Mouse (Mus musculus) liver, embryonic 14.5 days (tissue): Measurements from ENCODE around the gene Trio. TPM values are rescaled to one million over a fixed set of nuclear protein-coding genes. Genes with fewer than 3 reads are reported as not detected.

Experiments used
- ATAC-seq: fragments of 200-750 bp; cut with Nextera tagmentation; 2 replicates; pipeline ENCODE4 v1.8.0; 2017; ENCODE audit warnings: moderate number of reproducible peaks, mild to moderate bottlenecking, moderate library complexity; ENCODE audit not compliant: insufficient read depth
- DNase-seq, 3 experiments: peaks; one replicate each; pipeline ENCODE4 v3.0.0-alpha.2; 2012 to 2013; ENCODE audit warnings: low read depth in 3 of 3, low spot score in 3 of 3
- H3K27ac ChIP-seq: fragments of 300-500 bp; sonication (generic); 2 replicates; pipeline ENCODE4 v1.5.1; 2014; ENCODE audit warnings: moderate library complexity, mild to moderate bottlenecking, control low read depth, inconsistent platforms
- H3K27me3 ChIP-seq: fragments of 300-500 bp; sonication (generic); 2 replicates; pipeline ENCODE4 v1.6.1; 2014; ENCODE audit warnings: mild to moderate bottlenecking, low read length, moderate library complexity; ENCODE audit not compliant: control insufficient read depth, insufficient read depth
- H3K36me3 ChIP-seq: fragments of 300-500 bp; sonication (generic); replicated peaks from 2 replicates; pipeline ENCODE4 v1.6.1; 2014; ENCODE audit warnings: low read depth; ENCODE audit not compliant: control insufficient read depth, insufficient read depth
- H3K4me1 ChIP-seq, 2 experiments: fragments of 200-500 bp in 1 of 2; fragments of 300-500 bp in 1 of 2; sonication (generic) in 1 of 2; replicated peaks; 2 replicates each; pipeline ENCODE4 v1.6.1; 2012 to 2014; ENCODE audit warnings: antibody characterized with exemption in 1 of 2, inconsistent platforms in 1 of 2, low read length in 1 of 2; ENCODE audit not compliant: control insufficient read depth in 2 of 2, insufficient read depth in 2 of 2
- H3K4me2 ChIP-seq: fragments of 300-500 bp; sonication (generic); 2 replicates; pipeline ENCODE4 v1.6.1; 2014; ENCODE audit warnings: low read depth, mild to moderate bottlenecking, control low read depth, moderate library complexity
- H3K4me3 ChIP-seq, 2 experiments: fragments of 200-500 bp in 1 of 2; fragments of 300-500 bp in 1 of 2; sonication (generic) in 1 of 2; 2 replicates each; pipeline ENCODE4 v1.5.1; 2012 to 2014; ENCODE audit warnings: low read depth in 2 of 2, low read length in 2 of 2, mild to moderate bottlenecking in 2 of 2, control low read depth in 1 of 2, inconsistent platforms in 1 of 2, moderate library complexity in 1 of 2; ENCODE audit not compliant: insufficient read depth in 1 of 2
- H3K9ac ChIP-seq: fragments of 300-500 bp; sonication (generic); replicated peaks from 2 replicates; pipeline ENCODE4 v1.6.1; 2014; ENCODE audit warnings: mild to moderate bottlenecking, control low read depth, moderate library complexity
- H3K9me3 ChIP-seq: fragments of 300-500 bp; sonication (generic); 2 replicates; pipeline ENCODE4 v1.6.1; 2016; ENCODE audit warnings: low read length, mixed read lengths; ENCODE audit not compliant: control insufficient read depth
- CTCF ChIP-seq: IDR thresholded peaks from 2 replicates; pipeline ENCODE4 v1.5.1; 2016; ENCODE audit warnings: antibody characterized with exemption, low read depth, control low read depth
- EP300 ChIP-seq: IDR thresholded peaks from 2 replicates; pipeline ENCODE4 v1.6.1; 2016; ENCODE audit warnings: antibody characterized with exemption, low read depth
- WGBS: fragments of 180-500 bp; shearing (Covaris S2); extraction: QIAGEN DNeasy Blood & Tissue Kit; methylation state at CpG from one replicate; pipeline ENCODE4 v1.1.7; 2014; ENCODE audit not compliant: insufficient replicate concordance; 5-methylcytosine and 5-hydroxymethylcytosine counted together
- polyA plus RNA-seq, 2 experiments: library from polyadenylated mRNA; depleted of rRNA in 1 of 2; stranded (reverse) in 1 of 2; unstranded in 1 of 2; fragments of >200 nt; fragmentation: Nextera tagmentation in 1 of 2; extraction: Ambion mirVana in 1 of 2; gene quantifications; 2 replicates each; pipeline versions ENCODE4 v1.2.1 to v1.2.3; 2012 to 2014

The Trio gene
- polyA plus RNA-seq, 2 experiments, result 2.6 to 6.0 TPM

DNA sequence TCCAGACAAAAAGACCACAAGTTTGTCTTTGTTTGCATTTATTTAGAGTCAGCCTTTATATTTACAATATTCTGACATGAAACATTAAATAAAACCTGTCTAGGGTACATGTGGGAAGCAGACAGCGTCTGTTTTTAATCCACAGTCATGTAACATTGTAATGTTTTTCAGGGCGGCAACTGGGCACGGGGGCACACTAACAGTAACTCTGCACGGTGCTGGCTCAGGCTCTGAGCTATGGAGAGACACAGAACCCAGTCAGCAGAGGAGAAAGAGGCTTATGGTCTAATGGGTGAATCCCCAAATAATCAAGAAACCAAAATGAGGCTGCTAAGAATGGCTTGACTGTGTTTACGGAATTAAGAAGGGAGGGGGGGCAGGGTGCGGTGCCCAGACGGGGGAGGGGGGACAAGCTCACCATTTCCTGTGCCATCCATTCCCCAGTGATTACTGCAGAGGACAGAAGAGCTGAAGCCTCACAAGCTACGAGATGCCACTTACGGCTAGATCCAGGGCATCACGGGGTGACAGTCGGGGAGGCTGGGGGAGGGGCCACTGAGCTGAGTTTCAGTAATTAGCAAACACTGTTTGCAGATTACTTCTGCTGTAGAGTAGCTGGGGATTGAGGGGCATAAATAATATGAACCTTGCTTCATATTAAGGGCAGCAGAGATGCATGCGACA, 255.0 kb downstream of the Trio start:
- no peaks in the 10 kb centered on the region for H3K27me3 ChIP-seq
- ATAC-seq, result no peak
- no peaks in the 10 kb centered on the region for H3K4me1 ChIP-seq
- TF ChIP-seq EP300 (no peak), CTCF (no peak)
- WGBS, result 76% methylated on average over 12 of the region's 12 CpGs
- no peak for DNase-seq
- H3K4me3 ChIP-seq, result no peak overlapping the region
- no peak overlapping the region for H3K9ac ChIP-seq
- H3K4me2 ChIP-seq, result no peak overlapping the region
- H3K9me3 ChIP-seq, result no peaks in the 10 kb centered on the region
- no peaks in the 10 kb centered on the region for H3K36me3 ChIP-seq
- no peak overlapping the region for H3K27ac ChIP-seq

DNA sequence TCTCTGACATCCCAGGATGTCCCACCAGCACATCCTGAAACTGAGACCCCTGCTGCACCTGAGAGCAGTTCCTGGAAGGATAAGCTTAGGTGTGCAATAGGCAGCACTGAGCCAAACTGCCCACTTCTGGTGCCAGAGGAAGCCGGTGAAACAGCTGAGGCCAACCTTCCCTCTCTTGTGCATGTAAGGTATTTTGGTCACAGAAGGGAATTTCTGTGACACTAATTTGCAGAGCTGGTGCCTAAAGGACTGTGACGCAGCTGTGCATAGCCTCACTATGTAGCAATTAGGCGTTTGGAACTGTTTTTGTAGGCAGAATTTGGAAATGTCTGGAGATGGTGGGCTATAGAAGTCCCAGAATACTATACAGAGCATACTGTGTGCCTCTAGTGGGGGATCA, 264.2 kb downstream of the Trio start:
- no peak overlapping the region for H3K9ac ChIP-seq
- no peak for ATAC-seq
- no peak for DNase-seq
- 66% methylated on average over 3 of the region's 3 CpGs for WGBS
- no peaks in the 10 kb centered on the region for H3K27me3 ChIP-seq
- no peak overlapping the region for H3K27ac ChIP-seq
- no peak overlapping the region for H3K4me2 ChIP-seq
- no peaks in the 10 kb centered on the region for H3K36me3 ChIP-seq
- TF ChIP-seq CTCF (no peak), EP300 (no peak)
- H3K4me1 ChIP-seq, result no peaks in the 10 kb centered on the region
- H3K4me3 ChIP-seq, result no peak overlapping the region
- H3K9me3 ChIP-seq, result no peaks in the 10 kb centered on the region

DNA sequence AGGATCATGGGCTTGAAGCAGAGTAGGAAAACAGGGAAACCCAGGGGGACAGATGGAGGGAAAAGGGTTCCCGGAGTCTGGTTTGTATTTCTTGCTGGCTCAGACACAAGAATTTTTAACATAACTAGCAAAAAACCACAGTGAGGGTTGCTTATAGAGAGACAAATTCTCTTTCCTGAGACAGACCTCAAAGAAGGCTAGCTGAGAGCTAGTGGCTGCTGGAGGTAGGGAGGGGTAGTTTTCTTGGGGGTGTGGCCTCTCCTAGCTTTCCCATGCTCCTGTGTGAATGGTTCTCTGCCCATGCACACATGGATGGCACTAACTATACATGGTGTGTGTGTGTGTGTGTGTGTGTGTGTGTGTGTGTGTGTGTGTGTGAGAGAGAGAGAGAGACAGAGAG, 265.0 kb downstream of the Trio start:
- TF ChIP-seq CTCF (no peak), EP300 (no peak)
- Histone ChIP-seq H3K27me3 (no peaks in the 10 kb centered on the region), H3K9me3 (no peaks in the 10 kb centered on the region), H3K4me3 (no peak overlapping the region), H3K36me3 (no peaks in the 10 kb centered on the region), H3K27ac (no peak overlapping the region), H3K9ac (no peak overlapping the region), H3K4me2 (no peak overlapping the region), H3K4me1 (no peaks in the 10 kb centered on the region)
- WGBS, result 68% methylated on average over 1 of the region's 1 CpGs
- DNase-seq (no peak), ATAC-seq (no peak)

DNA sequence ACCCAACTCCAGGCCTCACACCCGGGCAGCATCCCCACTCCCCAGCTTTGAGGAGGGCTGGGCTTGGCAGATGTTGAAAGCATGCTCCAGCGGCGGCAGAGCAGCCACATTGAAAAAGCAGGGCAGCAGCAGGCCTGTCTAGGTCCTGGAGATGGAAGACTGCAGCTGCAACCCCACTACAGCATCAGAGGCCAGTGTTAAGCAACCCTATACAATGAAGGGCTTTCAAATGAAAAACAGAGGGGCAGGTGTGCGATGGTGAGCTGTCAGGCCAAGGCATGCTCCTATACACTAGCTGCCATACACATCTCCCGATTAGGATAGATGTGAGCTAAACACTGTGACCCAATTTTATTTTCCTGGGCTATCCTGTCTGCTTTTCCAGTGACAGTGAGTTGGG, 265.8 kb downstream of the Trio start:
- TF ChIP-seq CTCF (no peak), EP300 (no peak)

DNA sequence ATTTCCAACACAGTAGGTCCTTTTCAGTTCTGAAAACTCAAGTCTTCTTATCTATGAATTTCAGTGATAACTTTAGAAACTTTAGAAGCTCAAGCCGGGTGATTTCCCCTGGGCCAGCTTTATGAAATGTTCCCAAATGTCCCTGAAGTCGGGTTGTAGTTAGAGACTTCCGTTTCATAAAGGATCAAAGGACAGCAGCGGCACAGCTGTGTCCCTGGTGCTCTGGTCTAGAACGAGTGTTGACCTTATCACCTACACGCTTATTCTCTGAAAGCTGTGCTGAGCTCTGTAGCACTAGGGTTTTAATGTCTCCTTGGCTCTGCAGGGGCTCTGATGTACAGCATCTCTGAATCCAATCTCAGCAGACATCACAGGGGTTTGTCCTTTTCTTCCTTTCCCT, 267.0 kb downstream of the Trio start:
- Histone ChIP-seq H3K4me1 (no peaks in the 10 kb centered on the region), H3K4me3 (no peak overlapping the region), H3K27ac (no peak overlapping the region), H3K9me3 (no peaks in the 10 kb centered on the region), H3K4me2 (no peak overlapping the region), H3K27me3 (no peaks in the 10 kb centered on the region), H3K36me3 (no peaks in the 10 kb centered on the region), H3K9ac (no peak overlapping the region)
- DNase-seq (no peak), ATAC-seq (no peak)
- TF ChIP-seq EP300 (no peak), CTCF (no peak)
- WGBS, result 54% methylated on average over 6 of the region's 6 CpGs

More for the DNA sequence above, 265.8 kb downstream of the Trio start:
- ATAC-seq (no peak), DNase-seq (no peak)
- 66% methylated on average over 5 of the region's 5 CpGs for whole genome bisulfite sequencing
- H3K4me3 ChIP-seq, result no peak overlapping the region
- H3K9ac ChIP-seq, result no peak overlapping the region
- no peaks in the 10 kb centered on the region for H3K9me3 ChIP-seq
- H3K36me3 ChIP-seq, result no peaks in the 10 kb centered on the region
- H3K27me3 ChIP-seq, result no peaks in the 10 kb centered on the region
- no peak overlapping the region for H3K27ac ChIP-seq
- H3K4me1 ChIP-seq, result no peaks in the 10 kb centered on the region
- H3K4me2 ChIP-seq, result no peak overlapping the region
